Mouse (Mus musculus): ENCODE measurements around the gene Mfap5.
"Not testable (repeated sequence)": the region's sequence is repeated elsewhere in the genome, so short reads cannot be mapped to it uniquely, and the experiment has no call there.

Gene Mfap5

GRCm38 (mm10) chr6:122561005-122561404 is 55.4 kb downstream of the Mfap5 start:
- DNase-seq (ENCODE audit: low spot score) = no peak

GRCm38 (mm10) chr6:122562463-122562862 is 56.8 kb downstream of the Mfap5 start:
- DNase-seq (ENCODE audit: low spot score) = no peak

- no peak for DNase-seq (ENCODE audit: low spot score)
These were observed 59.6 kb downstream of the Mfap5 start for GRCm38 (mm10) chr6:122565070-122565784.

- no peak for DNase-seq (ENCODE audit: low spot score)
These were observed 63.5 kb downstream of the Mfap5 start for GRCm38 (mm10) chr6:122569113-122569512.

GRCm38 (mm10) chr6:122569762-122570161 is 64.1 kb downstream of the Mfap5 start:
- DNase-seq (ENCODE audit: low spot score) = no peak

GRCm38 (mm10) chr6:122570695-122571616 is 65.3 kb downstream of the Mfap5 start:
- DNase-seq (ENCODE audit: low spot score) = no peak

- no peak for DNase-seq (ENCODE audit: low spot score)
These were observed 65.9 kb downstream of the Mfap5 start for GRCm38 (mm10) chr6:122571617-122571959.

- DNase-seq (ENCODE audit: low spot score) = not testable (repeated sequence)
These were observed 69.4 kb downstream of the Mfap5 start for GRCm38 (mm10) chr6:122575037-122575436.

GRCm38 (mm10) chr6:122577030-122577429 is 71.4 kb downstream of the Mfap5 start:
- no peak for DNase-seq (ENCODE audit: low spot score)
